Mouse (Mus musculus): ENCODE data around the gene Noct. TPM values are rescaled to one million over a fixed set of nuclear protein-coding genes. Genes with fewer than 3 reads are reported as not detected.
A peak's percentile ranks its signal among the peaks of the same experiment; 100 is the strongest.

The Noct gene
- polyA plus RNA-seq, 2 experiments: 19.0 to 25.5 TPM

GRCm38 (mm10) chr3:51203906-51204305, 20.3 kb upstream of the Noct start:
- no peak overlapping the region for H3K4me2 ChIP-seq (ENCODE audit: low read depth)
- H3K9ac ChIP-seq (replicated peaks): no peak overlapping the region
- H3K4me3 ChIP-seq (ENCODE audit: insufficient read depth in 1 of 2, low read depth in 2 of 2, low read length in 2 of 2): no peak overlapping the region
- H3K36me3 ChIP-seq (replicated peaks; ENCODE audit: control insufficient read depth, insufficient read depth, low read depth): no peaks in the 10 kb centered on the region
- no peak for ATAC-seq (ENCODE audit: insufficient read depth)
- H3K27me3 ChIP-seq (ENCODE audit: control insufficient read depth, insufficient read depth, low read length): no peaks in the 10 kb centered on the region
- WGBS (ENCODE audit: insufficient replicate concordance): 68% methylated on average over 6 of the region's 6 CpGs
- TF ChIP-seq CTCF (IDR thresholded peaks at IDR 0.05; ENCODE audit: low read depth) (no peak), EP300 (IDR thresholded peaks at IDR 0.05; ENCODE audit: low read depth) (no peak)
- H3K4me1 ChIP-seq (replicated peaks; ENCODE audit: control insufficient read depth in 2 of 2, insufficient read depth in 2 of 2, low read length in 1 of 2): no peaks in the 10 kb centered on the region
- H3K27ac ChIP-seq: no peak overlapping the region
- no peak for DNase-seq (ENCODE audit: low read depth in 3 of 3, low spot score in 3 of 3)
- H3K9me3 ChIP-seq (ENCODE audit: control insufficient read depth, low read length): no peaks in the 10 kb centered on the region

DNA sequence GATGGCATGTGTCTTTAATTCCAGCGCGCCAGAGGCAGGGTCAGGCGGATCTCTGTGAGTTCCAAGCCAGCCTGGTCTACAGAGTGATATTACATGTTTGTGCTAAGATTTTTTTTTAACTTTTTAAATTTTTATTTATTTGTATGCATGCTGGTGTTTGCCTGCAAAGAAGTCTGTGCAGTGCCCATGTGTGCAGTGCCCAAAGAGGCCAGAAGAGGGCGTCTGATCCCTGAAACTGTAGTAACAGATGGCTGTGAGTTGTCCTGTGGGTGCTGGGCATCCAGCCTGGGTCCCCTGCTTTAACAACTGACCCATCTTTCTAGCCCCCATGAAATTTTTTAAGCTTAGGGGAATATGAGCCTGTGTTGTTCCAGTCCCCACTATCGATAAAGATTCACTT, 19.8 kb upstream of the Noct start:
- Histone ChIP-seq H3K27ac (no peak overlapping the region), H3K4me2 (ENCODE audit: low read depth) (no peak overlapping the region)
- ATAC-seq (ENCODE audit: insufficient read depth): no peak

DNA sequence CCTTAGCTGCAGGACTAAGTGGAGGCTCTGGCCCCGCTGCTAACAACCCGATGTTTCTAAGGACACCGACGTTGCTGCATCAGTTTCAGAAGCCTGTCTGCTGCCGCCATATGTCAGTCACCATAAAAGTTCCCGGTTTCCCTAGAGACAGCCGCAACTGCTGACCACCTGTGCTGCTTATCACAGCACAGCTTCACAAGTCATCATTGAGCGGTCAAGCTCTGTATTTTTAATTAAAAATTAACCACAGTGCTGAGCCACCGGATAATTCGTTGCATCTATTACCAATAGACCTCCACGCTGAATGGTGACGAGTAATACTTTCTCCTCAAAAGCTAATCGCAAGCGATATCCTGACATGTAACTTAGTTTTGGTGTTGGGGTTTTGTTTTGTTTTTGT, 19.4 kb upstream of the Noct start:
- Histone ChIP-seq H3K36me3 (replicated peaks; ENCODE audit: control insufficient read depth, insufficient read depth, low read depth) (no peaks in the 10 kb centered on the region), H3K9ac (replicated peaks) (no peak overlapping the region), H3K4me1 (replicated peaks; ENCODE audit: control insufficient read depth in 2 of 2, insufficient read depth in 2 of 2, low read length in 1 of 2) (no peaks in the 10 kb centered on the region), H3K4me3 (ENCODE audit: insufficient read depth in 1 of 2, low read depth in 2 of 2, low read length in 2 of 2) (no peak overlapping the region), H3K9me3 (ENCODE audit: control insufficient read depth, low read length) (no peaks in the 10 kb centered on the region), H3K4me2 (ENCODE audit: low read depth) (no peak overlapping the region), H3K27ac (no peak overlapping the region), H3K27me3 (ENCODE audit: control insufficient read depth, insufficient read depth, low read length) (no peaks in the 10 kb centered on the region)
- ATAC-seq (ENCODE audit: insufficient read depth) (no peak), DNase-seq (ENCODE audit: low read depth in 3 of 3, low spot score in 3 of 3) (no peak)
- WGBS (ENCODE audit: insufficient replicate concordance): 86% methylated on average over 14 of the region's 14 CpGs
- TF ChIP-seq EP300 (IDR thresholded peaks at IDR 0.05; ENCODE audit: low read depth) (no peak), CTCF (IDR thresholded peaks at IDR 0.05; ENCODE audit: low read depth) (no peak)

More for the DNA sequence above, 19.8 kb upstream of the Noct start:
- no peaks in the 10 kb centered on the region for H3K4me1 ChIP-seq (replicated peaks; ENCODE audit: control insufficient read depth in 2 of 2, insufficient read depth in 2 of 2, low read length in 1 of 2)
- no peak overlapping the region for H3K9ac ChIP-seq (replicated peaks)
- TF ChIP-seq EP300 (IDR thresholded peaks at IDR 0.05; ENCODE audit: low read depth) (no peak), CTCF (IDR thresholded peaks at IDR 0.05; ENCODE audit: low read depth) (peak; percentile 58)
- WGBS (ENCODE audit: insufficient replicate concordance): 76% methylated on average over 5 of the region's 5 CpGs
- DNase-seq (ENCODE audit: low read depth in 3 of 3, low spot score in 3 of 3): no peak
- H3K9me3 ChIP-seq (ENCODE audit: control insufficient read depth, low read length): no peaks in the 10 kb centered on the region
- no peak overlapping the region for H3K4me3 ChIP-seq (ENCODE audit: insufficient read depth in 1 of 2, low read depth in 2 of 2, low read length in 2 of 2)
- no peaks in the 10 kb centered on the region for H3K27me3 ChIP-seq (ENCODE audit: control insufficient read depth, insufficient read depth, low read length)
- no peaks in the 10 kb centered on the region for H3K36me3 ChIP-seq (replicated peaks; ENCODE audit: control insufficient read depth, insufficient read depth, low read depth)

DNA sequence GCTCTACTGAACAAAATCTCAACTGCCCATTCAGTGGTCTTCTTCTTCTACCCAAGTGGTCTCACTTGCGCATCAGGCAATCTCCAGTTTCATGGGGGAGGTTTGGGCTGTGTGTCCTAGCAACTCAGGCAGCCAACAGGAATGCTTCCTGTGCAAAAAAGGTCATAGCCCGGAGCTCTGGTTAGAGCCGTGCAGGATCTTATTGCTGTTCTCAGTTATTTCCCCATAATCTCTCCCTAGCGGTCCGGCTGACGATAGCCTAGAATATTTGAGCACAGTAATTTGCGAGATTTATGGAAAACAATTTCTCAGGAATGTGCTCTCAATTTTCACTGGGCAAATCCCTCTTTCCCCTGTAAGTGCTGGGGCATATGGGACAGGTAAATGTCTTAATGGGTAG, 17.7 kb upstream of the Noct start:
- H3K27ac ChIP-seq: no peak overlapping the region
- no peaks in the 10 kb centered on the region for H3K4me1 ChIP-seq (replicated peaks; ENCODE audit: control insufficient read depth in 2 of 2, insufficient read depth in 2 of 2, low read length in 1 of 2)

DNA sequence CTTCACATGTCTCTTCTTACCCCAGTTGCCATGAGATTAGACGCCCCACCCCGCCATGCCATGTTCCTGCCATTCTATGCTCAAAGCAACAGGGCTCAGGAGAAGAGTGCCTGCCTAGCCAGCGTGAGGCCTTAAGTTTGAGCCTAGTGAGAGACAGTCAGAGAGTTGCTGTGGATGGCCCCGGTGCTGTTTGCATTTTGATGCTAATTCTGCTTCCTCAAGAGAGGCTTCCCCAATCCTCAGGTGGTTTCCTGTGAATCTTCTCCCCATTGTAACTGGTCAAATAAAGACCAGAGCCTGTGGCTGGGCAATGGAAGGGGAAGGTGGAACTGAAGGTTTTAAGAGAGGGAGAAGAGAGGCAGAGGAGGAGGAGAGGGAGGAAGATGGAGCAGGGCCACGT, 15.6 kb upstream of the Noct start:
- no peak overlapping the region for H3K4me3 ChIP-seq (ENCODE audit: insufficient read depth in 1 of 2, low read depth in 2 of 2, low read length in 2 of 2)
- H3K4me2 ChIP-seq (ENCODE audit: low read depth): no peak overlapping the region
- H3K27ac ChIP-seq: no peak overlapping the region
- H3K4me1 ChIP-seq (replicated peaks; ENCODE audit: control insufficient read depth in 2 of 2, insufficient read depth in 2 of 2, low read length in 1 of 2): no peaks in the 10 kb centered on the region
- no peak for DNase-seq (ENCODE audit: low read depth in 3 of 3, low spot score in 3 of 3)
- H3K9ac ChIP-seq (replicated peaks): no peak overlapping the region
- ATAC-seq (ENCODE audit: insufficient read depth): no peak
- 59% methylated on average over 5 of the region's 5 CpGs for WGBS (ENCODE audit: insufficient replicate concordance)
- no peaks in the 10 kb centered on the region for H3K9me3 ChIP-seq (ENCODE audit: control insufficient read depth, low read length)
- no peaks in the 10 kb centered on the region for H3K27me3 ChIP-seq (ENCODE audit: control insufficient read depth, insufficient read depth, low read length)
- H3K36me3 ChIP-seq (replicated peaks; ENCODE audit: control insufficient read depth, insufficient read depth, low read depth): no peaks in the 10 kb centered on the region
- TF ChIP-seq CTCF (IDR thresholded peaks at IDR 0.05; ENCODE audit: low read depth): no peak
- no peak for TF ChIP-seq EP300 (IDR thresholded peaks at IDR 0.05; ENCODE audit: low read depth)

More for the DNA sequence above, 17.7 kb upstream of the Noct start:
- TF ChIP-seq EP300 (IDR thresholded peaks at IDR 0.05; ENCODE audit: low read depth) (no peak), CTCF (IDR thresholded peaks at IDR 0.05; ENCODE audit: low read depth) (no peak)
- ATAC-seq (ENCODE audit: insufficient read depth) (no peak), DNase-seq (ENCODE audit: low read depth in 3 of 3, low spot score in 3 of 3) (no peak)
- no peak overlapping the region for H3K9ac ChIP-seq (replicated peaks)
- no peak overlapping the region for H3K4me2 ChIP-seq (ENCODE audit: low read depth)
- no peaks in the 10 kb centered on the region for H3K36me3 ChIP-seq (replicated peaks; ENCODE audit: control insufficient read depth, insufficient read depth, low read depth)
- 80% methylated on average over 7 of the region's 7 CpGs for WGBS (ENCODE audit: insufficient replicate concordance)
- no peaks in the 10 kb centered on the region for H3K27me3 ChIP-seq (ENCODE audit: control insufficient read depth, insufficient read depth, low read length)
- H3K4me3 ChIP-seq (ENCODE audit: insufficient read depth in 1 of 2, low read depth in 2 of 2, low read length in 2 of 2): no peak overlapping the region
- H3K9me3 ChIP-seq (ENCODE audit: control insufficient read depth, low read length): no peaks in the 10 kb centered on the region

Measured in liver, embryonic 14.5 days (tissue).